Comparison of ENCODE assay signal across 10 mouse cellular contexts in genomic region chr4:85404424-85405194, GRCm38 (mm10).
A peak's percentile ranks its signal among the peaks of the same experiment; 100 is the strongest.
DNase-seq lines count a peak whose midpoint lies in the region; ATAC-seq lines count a peak whose summit lies in the region.
"Had no signal": no experiment of that assay in that cellular context is flagged by ENCODE, and none has a peak within 500 bp of the region (broad histone marks: within the 10 kb centered on the region; RNA-seq: fewer than 3 reads in every experiment).

No protein-coding gene starts in this region.

- H3K27me3 ChIP-seq in hindbrain, embryonic 16.5 days (replicated peaks; ENCODE audit: control insufficient read depth, insufficient read depth, low read length): no peaks in the 10 kb centered on the region
- no peaks in the 10 kb centered on the region for H3K27me3 ChIP-seq in limb, embryonic 10.5 days (ENCODE audit: low read depth, poor library complexity, severe bottlenecking)
- H3K27me3 ChIP-seq in neural tube, embryonic 12.5 days (replicated peaks): no peaks in the 10 kb centered on the region
- H3K27me3 ChIP-seq: megakaryocyte, embryonic 14.5 days had no signal

- no peak overlapping the region for H3K4me2 ChIP-seq in hindbrain, embryonic 16.5 days (ENCODE audit: low read length)
- H3K4me2 ChIP-seq in neural tube, embryonic 12.5 days (replicated peaks): no peak overlapping the region

- H3K27ac ChIP-seq in hindbrain, embryonic 16.5 days (ENCODE audit: low read depth, low read length): no peak overlapping the region
- H3K27ac ChIP-seq in limb, embryonic 10.5 days: no peak overlapping the region
- no peak overlapping the region for H3K27ac ChIP-seq in neural tube, embryonic 12.5 days

- H3K9ac ChIP-seq in hindbrain, embryonic 16.5 days (ENCODE audit: low read depth, low read length): no peak overlapping the region
- H3K9ac ChIP-seq in neural tube, embryonic 12.5 days: no peak overlapping the region

- DNase-seq in right cerebral cortex, adult 18-20 months: peak; percentile 42
- no peak for DNase-seq in right cerebral cortex, postnatal 25 days
- peak; percentile 18 for DNase-seq in c-Kit-positive CD71-negative TER-119-negative erythroid progenitor cells, embryonic 14.5 days (ENCODE audit: low read depth)
- DNase-seq in fibroblast of lung, adult 2 months (ENCODE audit: low read depth): peak; percentile 14
- DNase-seq in limb, embryonic 10.5 days (ENCODE audit: low spot score): peak; percentile 84

- whole genome bisulfite sequencing in hindbrain, embryonic 16.5 days: 43% methylated on average over 10 of the region's 10 CpGs
- 44% methylated on average over 10 of the region's 10 CpGs for WGBS in limb, embryonic 10.5 days
- 45% methylated on average over 10 of the region's 10 CpGs for WGBS in neural tube, embryonic 12.5 days

- H3K4me1 ChIP-seq in hindbrain, embryonic 16.5 days (ENCODE audit: control insufficient read depth, insufficient read depth, low read depth, low read length): no peaks in the 10 kb centered on the region; the same call in 1 of the 2 replicates
- no peaks in the 10 kb centered on the region for H3K4me1 ChIP-seq in limb, embryonic 10.5 days
- no peaks in the 10 kb centered on the region for H3K4me1 ChIP-seq in neural tube, embryonic 12.5 days
- H3K4me1 ChIP-seq: megakaryocyte, embryonic 14.5 days had no signal

- no peaks in the 10 kb centered on the region for H3K36me3 ChIP-seq in hindbrain, embryonic 16.5 days (ENCODE audit: control insufficient read depth, insufficient read depth, low read length)
- H3K36me3 ChIP-seq in limb, embryonic 10.5 days: no peaks in the 10 kb centered on the region
- no peaks in the 10 kb centered on the region for H3K36me3 ChIP-seq in neural tube, embryonic 12.5 days

- ATAC-seq in hindbrain, embryonic 16.5 days: peak; percentile 44; the same call in 1 of the 2 replicates
- ATAC-seq in neural tube, embryonic 12.5 days (ENCODE audit: low FRiP score, low read depth): 0 out of 2 replicates have a peak, but pooled peaks have one; percentile 18
- no peak for ATAC-seq in inflammation-experienced regulatory T-cells, adult 6 months

- H3K9me3 ChIP-seq in hindbrain, embryonic 16.5 days (ENCODE audit: control insufficient read depth, low read length): no peaks in the 10 kb centered on the region
- no peaks in the 10 kb centered on the region for H3K9me3 ChIP-seq in limb, embryonic 10.5 days (replicated peaks)
- no peaks in the 10 kb centered on the region for H3K9me3 ChIP-seq in neural tube, embryonic 12.5 days
- H3K9me3 ChIP-seq: megakaryocyte, embryonic 14.5 days had no signal

- no peak overlapping the region for H3K4me3 ChIP-seq in hindbrain, embryonic 16.5 days (ENCODE audit: low read length)
- H3K4me3 ChIP-seq in limb, embryonic 10.5 days: no peak overlapping the region
- H3K4me3 ChIP-seq in neural tube, embryonic 12.5 days: no peak overlapping the region
- H3K4me3 ChIP-seq: erythroblast, embryonic 14.5 days; megakaryocyte, embryonic 14.5 days had no signal
